Mouse (Mus musculus) kidney, postnatal 25 days (tissue): ENCODE measurements around the gene Arid1a.
A peak's percentile ranks its signal among the peaks of the same experiment; 100 is the strongest.
"Not testable (repeated sequence)": the region's sequence is repeated elsewhere in the genome, so short reads cannot be mapped to it uniquely, and the experiment has no call there.

Source experiments
- DNase-seq, 2 experiments: peaks; one replicate each; pipeline ENCODE4 v3.0.0; 2021; ENCODE audit warnings: mixed read lengths in 2 of 2

The Arid1a gene

DNA sequence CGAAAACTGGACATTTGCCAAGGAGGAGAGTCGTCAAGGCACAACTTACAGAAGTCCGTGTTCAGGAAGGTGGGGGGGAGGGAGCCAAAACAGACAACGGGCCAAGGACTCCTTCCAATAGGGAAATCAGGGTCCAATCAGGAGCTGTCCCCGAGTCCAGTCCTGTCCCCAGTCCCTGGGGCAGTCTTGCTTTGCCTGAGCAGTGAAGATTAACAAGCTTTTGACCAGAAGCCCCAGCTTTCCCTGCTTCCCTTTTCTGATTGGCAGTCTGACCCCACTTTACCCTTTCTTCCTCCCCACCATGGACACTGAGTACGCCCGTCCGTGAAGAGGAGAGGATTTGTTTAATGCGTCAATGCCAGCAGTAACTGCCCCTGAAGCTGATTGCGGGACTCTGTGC lies 105.1 kb downstream of the Arid1a start:
- DNase-seq, result no peak

- peak; percentile 88 to 92 for DNase-seq
Measured at GRCm38 (mm10) chr4:133649989-133650699, 106.4 kb downstream of the Arid1a start, which contains the start of gene Zdhhc18. Zdhhc18 (minus strand) TSS chr4:133650154.

DNA sequence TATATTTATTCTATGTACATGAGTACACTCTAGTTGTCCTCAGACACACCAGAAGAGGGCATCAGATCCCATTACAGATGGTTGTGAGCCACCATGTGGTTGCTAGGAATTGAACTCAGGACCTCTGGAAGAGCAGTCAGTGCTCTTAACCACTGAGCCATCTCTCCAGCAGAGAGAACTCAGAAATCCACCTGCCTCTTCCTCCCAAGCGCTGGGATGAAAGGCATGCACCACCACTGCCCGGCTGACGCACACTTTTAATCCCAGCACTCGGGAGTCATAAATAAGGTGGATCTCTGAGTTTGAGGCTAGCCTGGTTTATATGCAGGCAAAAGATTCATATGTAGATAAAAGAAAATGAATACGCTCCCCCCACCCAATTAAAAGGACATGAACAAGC lies 107.1 kb downstream of the Arid1a start:
- DNase-seq, result not testable (repeated sequence)

GRCm38 (mm10) chr4:133645680-133646079 lies 110.9 kb downstream of the Arid1a start:
- DNase-seq, result no peak

GRCm38 (mm10) chr4:133645195-133645594 lies 111.4 kb downstream of the Arid1a start:
- no peak for DNase-seq

- no peak for DNase-seq
Measured at GRCm38 (mm10) chr4:133634043-133634410, 122.5 kb downstream of the Arid1a start.

DNA sequence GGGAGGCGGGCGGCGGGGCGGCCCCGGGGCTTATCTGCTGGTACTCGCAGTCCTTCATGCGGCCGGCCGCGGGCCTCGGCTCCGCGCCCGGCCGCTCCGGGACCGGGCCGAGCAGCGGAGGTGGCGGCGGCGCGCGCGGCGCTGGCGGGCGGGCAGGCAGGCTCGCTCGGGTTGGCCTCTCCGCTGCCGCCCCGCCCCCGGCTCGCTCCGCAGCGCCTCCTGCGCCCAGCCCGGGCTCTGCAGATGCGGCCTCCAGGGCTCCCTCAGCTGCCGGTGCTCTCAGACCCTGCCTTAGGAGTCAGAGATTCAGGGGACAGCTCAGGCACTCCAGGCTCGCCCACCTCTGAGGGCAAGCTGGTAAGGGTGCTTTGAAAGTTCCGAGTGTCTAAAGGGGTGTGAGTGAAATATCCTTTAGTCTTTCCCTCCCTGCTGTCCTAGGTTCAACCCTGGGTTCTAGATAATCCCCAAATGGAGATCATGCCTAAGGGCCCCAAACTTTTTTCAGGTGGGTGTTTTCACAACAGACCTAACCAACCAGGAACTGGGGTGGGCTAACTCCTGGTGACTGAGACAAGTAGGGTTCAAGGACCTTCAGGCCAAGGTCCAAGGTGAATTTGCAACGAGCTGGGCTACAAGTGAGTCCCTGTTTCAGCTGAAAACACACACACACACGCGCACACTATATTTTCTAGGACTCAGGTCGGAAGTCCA lies 123.1 kb downstream of the Arid1a start:
- DNase-seq, result peak; percentile 86 to 92

GRCm38 (mm10) chr4:133632483-133633327 lies 123.9 kb downstream of the Arid1a start:
- DNase-seq, result peak; percentile 31 to 69

DNA sequence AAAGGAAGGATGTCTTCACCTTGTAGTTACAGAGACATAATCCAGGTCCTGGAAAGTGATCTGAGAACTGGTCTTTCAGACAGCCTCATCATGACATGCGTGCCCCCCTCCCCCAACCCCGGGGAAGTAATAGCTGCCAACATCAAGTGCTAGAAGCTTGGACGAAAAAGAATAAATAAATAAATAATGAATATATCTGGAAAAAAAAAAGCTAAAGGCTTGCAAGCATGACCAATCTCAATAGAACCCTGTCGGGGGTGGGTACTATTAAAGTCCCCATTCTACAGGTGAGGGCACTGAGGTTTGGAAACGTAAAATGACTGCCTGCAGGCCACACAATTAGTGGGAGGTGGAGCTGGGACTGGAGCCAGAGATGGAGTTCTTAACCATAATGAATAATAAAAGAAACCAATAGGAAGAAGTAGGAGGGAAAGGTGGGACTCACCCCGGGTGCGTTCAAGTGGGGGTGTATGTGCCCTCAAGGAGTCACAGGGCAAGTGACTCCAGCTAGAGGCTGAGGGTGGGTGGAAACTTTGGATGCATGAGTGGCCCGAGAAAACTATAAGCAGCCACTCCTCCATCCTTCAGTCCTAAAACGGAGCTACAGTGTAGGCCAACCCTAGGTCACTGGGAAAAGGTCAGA lies 124.7 kb downstream of the Arid1a start:
- DNase-seq, result peak; percentile 61 to 65

DNA sequence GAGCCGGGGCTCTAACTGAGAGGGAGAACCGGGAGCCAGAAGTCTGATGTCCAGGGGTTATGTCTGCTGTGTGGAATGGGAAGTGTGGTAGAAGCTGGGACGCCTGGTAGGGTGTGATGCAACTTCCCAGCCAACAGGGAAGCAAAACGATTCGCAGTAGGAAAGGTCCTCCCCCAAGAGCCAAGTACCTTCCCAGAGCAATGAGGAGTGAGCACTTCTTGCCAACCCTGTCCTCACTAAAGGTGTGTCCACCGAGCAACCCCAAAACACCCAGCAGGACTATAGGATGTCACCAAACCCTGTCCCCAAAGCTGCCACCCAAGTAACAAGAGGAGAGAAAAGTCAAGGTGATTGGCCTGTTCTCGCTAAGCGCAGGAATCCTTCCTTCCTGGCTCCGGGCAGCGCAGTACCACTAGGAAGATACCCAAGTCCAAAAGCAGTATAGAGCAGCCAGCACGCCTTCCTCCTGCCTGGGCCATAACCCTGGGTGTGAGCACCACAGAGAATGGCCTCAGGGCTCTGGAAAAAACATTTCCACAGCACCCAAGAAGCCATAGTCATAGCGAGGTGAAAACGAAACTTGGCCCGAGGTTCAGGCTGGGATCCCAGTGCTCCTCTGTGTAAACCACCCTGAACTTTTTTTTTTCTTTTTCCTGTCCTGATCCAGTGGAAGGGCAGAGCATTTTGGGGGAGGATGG lies 125.3 kb downstream of the Arid1a start:
- DNase-seq, result peak in 1 of 2 experiments; percentile 59

DNA sequence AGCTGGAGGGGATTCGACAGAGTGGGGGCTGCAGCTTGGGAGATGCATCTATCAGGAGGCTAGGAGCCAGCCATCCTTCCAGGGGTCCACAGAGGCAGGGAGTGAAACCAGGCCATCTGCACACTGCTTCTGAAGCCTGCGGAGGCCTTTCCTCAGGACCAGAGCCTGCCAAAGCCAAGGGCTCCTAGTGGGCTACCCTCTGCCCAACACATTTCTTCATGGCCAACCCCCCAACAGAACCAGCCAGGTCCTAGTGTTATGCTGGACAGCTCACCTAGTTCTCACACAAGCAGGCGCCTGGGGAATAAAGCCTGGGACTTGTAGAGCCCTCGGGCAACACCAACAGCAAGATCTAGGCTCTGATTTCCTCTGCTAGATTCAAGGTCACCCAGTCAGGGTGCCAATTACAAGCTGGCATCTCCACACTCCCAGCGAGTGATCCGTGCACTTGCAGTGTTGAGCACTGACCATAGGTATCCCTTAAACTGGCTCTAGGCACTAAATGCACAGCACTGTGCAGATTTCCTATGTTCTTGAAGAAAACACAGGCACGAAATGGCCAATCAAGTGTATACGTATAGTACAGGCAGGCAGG lies 126.1 kb downstream of the Arid1a start:
- peak in 1 of 2 experiments; percentile 33 for DNase-seq

- DNase-seq, result no peak
Measured at GRCm38 (mm10) chr4:133629191-133629590, 127.4 kb downstream of the Arid1a start.
